Mouse (Mus musculus): ENCODE measurements at regions not wholly inside any gene's neighbourhood (a gene's known extent, or its start where the extent isn't known, plus 50 kb on each side); places are given as distances from the start of the nearest gene placed in this dataset.

DNA sequence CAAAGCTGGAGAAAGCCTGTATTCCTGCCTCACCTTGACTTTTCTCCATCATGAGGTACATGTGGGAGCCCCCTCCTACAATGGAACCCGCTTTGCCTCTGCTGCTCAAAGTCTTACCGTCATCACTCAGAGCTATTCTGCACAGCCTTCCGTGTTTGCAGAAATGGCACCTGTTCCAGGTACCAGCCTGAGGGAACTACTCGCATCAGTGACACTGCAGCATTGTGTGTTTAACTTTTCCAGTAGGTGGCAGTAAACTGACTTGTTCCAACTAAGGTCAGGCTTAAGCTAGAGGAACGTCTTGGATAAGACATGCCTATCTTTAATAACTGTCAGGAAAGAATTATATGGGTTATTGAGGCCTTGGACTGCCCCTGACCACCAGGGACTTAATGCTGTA is 71.4 kb downstream of the Fam173b start:
- DNase-seq (ENCODE audit: low read depth, low spot score): peak; percentile 14

DNA sequence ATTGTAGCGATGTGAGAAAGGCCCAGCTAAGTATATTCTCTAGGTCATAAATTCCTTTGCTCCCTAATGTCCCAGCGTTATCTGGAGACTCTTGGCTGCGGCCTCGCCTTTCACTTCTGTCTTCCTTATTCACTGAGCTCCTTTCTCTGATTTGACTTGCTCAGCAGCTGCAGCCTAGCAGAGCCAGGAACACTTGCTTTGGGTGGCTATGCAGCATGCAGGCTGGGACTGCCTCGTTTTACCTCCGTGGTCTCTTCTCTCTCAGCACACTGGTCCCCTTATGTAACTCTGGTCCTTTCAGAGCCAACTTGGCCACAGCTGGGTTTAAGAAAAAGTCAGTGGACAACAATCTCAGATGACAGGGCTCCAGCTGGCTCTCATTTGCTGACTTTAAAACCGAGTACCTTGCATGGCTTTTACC is 75.1 kb downstream of the Fam173b start:
- no peak for DNase-seq (ENCODE audit: low read depth, low spot score)

DNA sequence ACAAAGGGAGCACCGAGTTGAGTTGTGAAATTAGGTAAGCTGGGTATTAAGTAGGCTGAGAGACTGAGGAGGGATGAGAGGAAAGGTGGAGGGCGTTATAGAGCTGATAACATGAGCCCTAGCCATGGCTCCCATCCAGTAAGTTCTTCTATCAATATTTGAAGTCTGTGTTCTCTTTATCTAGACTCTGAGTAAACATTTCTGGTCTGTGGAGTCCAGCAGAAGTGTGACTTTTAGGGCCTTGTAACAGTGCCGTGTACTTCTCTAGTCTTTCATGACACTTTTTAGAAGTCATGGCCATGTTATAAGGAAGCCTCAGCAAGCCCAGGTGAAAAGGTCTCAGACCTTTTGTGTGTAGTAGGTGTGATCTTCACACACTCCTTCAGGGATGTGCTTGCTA is 91.5 kb downstream of the Fam173b start:
- no peak for DNase-seq (ENCODE audit: low read depth, low spot score)

DNA sequence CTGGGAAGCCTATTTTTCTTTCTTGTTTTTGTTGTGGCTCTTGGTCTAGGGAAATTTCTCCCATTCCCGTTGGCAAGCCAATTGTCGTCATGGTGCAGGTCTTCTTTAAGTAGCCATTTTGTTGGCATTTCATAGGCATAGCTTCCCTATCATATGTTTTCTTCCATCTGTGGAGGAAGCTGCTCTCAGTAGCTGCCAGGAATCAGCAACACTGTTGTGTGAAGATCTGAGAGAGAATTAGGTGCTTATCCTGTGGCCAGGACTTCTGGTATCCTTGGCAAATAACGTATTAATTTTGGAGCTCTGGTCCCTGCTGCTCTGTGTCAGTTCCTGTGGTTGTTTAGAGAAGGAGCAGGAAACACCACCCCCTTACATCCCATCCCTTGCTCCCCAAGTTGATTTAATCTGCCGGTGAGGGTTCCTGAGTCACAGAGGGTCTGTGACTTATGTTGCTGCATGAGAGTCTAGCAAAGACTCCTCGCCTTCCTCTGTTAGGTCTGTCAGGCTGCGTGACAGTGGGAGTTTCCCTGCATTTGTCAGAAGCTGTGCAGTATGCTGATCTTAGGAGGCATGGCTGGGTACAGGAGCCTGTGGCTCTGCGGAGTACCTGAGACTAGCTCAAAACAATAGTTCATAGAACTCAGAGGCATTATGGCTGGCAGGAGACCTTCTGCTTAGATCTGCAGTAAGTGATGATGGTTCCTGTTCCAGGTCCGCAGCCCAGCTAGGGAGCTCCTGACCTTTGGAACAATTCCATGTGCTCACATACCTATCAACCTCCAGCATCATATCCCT is 93.4 kb downstream of the Fam173b start:
- no peak for DNase-seq (ENCODE audit: low read depth, low spot score)

DNA sequence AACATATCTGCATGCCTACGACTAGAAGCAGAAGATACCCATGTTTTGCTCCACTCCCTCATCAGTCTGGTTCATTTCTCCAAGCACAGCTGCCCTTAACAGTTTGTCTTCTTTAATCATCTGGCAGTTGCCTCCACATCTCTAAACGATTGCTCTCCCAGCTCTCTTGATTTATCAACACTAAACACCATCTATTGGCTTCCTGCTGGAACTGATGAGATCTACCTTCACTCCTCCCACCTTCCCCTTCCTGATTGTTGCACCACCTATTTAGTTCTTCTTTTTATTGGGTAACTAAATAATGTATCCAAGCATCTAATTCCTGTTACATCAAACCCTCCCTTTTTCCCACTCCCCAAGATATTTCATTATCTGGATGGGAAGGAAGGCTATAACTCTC is 101.7 kb downstream of the Fam173b start:
- no peak for DNase-seq (ENCODE audit: low read depth, low spot score)

GRCm38 (mm10) chr15:31707416-31707815 is 105.8 kb downstream of the Fam173b start:
- DNase-seq (ENCODE audit: low read depth, low spot score): no peak

- no peak for DNase-seq (ENCODE audit: low read depth, low spot score)
Measured at GRCm38 (mm10) chr15:31721019-31721418, 119.4 kb downstream of the Fam173b start.

GRCm38 (mm10) chr15:31722429-31722828 is 120.8 kb downstream of the Fam173b start:
- DNase-seq (ENCODE audit: low read depth, low spot score): no peak

- no peak for DNase-seq (ENCODE audit: low read depth, low spot score)
Measured at GRCm38 (mm10) chr15:31724252-31724651, 122.6 kb downstream of the Fam173b start.

- no peak for DNase-seq (ENCODE audit: low read depth, low spot score)
Measured at GRCm38 (mm10) chr15:31729133-31729532, 127.5 kb downstream of the Fam173b start.

GRCm38 (mm10) chr15:31741686-31742085 is 140.0 kb downstream of the Fam173b start:
- peak; percentile 34 for DNase-seq (ENCODE audit: low read depth, low spot score)

DNA sequence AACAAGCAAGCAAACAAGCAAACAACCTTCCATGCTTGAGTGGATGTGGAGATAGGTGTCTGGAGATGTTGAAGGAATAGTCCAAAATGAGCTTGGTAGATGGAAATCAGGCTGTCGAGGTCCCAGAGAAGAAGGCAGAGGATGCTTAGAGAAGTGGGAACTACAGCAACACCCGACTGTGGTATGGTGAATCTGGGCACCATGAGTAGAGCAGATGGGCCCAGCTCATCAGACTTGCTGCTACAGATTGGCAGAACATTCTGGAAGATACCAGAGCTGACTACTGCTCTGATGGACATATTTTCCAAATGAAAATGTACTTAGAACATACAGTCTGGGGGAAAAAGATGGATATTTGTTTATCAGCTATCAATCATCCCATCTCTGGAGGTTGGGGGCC is 142.9 kb downstream of the Fam173b start:
- no peak for DNase-seq (ENCODE audit: low read depth, low spot score)

DNA sequence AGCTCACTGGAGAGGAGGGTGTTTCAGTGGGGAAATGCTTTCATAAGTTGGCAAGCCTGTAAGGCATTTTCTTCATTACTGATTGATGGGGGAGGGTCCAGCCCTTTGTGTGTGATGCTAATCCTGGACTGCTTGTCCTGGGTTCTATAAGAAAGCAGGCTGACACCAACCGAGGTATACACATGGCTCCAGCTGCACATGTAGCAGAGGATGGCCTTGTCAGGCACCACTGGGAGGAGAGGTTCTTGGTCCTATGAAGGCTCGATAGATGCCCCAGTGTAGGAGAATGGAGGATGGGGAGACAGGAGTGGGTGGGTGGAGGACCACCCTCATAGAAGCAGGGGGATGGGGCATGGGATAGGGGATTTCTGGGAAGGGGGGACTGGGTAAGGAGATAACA is 151.0 kb downstream of the Fam173b start:
- DNase-seq (ENCODE audit: low read depth, low spot score): no peak

- DNase-seq (ENCODE audit: low read depth, low spot score): no peak
Measured at GRCm38 (mm10) chr15:31753578-31754281, 152.1 kb downstream of the Fam173b start.

GRCm38 (mm10) chr15:31768959-31769844 is 167.6 kb downstream of the Fam173b start:
- DNase-seq (ENCODE audit: low read depth, low spot score): no peak

- no peak for DNase-seq (ENCODE audit: low read depth, low spot score)
Measured at GRCm38 (mm10) chr15:31783081-31783480, 181.4 kb downstream of the Fam173b start.

DNA sequence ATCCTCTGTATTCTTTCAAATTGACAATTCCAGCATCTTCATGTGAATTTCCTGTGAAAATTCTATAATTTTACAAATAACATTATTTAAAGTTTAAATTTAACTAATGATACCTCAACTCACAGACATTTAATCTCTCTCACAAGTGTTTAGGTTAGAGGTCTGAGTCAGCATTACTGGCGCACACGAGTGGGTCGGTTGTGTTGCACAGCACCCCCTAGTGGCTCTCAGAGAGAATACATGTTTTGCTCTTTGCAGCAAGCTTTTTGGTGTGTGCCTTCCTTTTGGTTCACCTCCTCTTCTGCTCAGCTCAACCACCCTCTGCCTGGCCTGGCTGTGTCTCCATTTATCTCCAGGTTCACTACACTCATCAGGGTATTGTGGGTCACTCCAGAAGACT is 183.4 kb downstream of the Fam173b start:
- no peak for DNase-seq (ENCODE audit: low read depth, low spot score)

GRCm38 (mm10) chr15:31798863-31799262 is 197.2 kb downstream of the Fam173b start:
- DNase-seq (ENCODE audit: low read depth, low spot score): no peak

DNA sequence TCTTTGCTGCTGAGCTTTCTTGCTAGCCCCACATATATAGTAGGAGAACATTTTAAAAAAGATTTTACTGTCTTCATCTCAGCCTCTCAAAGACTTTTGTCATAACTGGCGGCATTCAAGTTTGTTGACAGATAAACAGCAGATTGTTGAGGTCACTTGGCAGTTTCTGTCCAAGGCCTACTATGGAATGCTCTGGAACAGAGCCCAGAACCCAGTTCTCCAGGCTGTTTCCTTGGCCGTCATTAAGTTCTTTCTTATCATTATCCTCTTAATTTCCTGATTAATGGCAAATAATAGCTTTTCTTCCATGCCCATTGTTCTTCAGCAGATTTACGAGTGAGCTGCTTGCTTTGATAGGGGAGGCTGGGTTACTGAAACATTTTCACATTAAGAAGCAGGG is 203.9 kb downstream of the Fam173b start:
- DNase-seq (ENCODE audit: low read depth, low spot score): no peak

DNA sequence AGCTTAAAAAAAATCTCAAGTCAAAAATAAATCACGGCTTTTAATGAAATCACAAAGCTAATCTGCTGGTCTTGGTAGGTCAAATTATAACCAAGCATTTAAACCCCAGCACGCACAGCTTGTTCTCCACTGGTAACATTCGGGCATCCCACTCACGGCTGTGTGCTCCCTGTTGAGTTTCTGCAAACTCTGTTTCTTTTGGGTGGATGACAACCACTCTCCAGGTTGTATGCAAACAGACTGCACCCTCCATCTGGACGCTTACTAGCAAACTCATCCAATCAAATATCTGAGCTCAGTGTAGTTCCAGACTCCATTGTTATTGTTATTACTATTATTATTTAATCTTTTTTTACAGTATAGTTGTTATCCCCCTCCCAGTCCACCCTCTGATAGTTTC is 213.9 kb downstream of the Fam173b start:
- DNase-seq (ENCODE audit: low read depth, low spot score): no peak

DNA sequence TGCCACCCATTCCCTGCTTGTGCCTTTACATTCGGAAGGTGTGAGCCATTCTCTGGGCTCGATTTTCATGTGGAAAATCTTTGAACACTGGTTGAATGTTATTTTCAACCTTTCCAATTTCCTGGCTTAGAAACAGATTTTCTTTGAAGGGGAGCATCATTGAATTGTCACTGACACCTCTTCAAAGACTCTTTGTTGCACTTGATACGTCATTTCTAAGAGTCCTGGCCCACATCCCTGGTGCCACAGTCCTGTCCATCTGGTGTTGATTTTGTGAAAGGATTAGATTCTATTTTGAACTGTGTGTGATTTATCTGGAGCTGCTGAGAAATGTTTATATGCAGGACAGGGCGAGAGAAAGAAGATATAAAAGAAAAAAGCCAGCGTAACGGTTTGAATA is 217.6 kb downstream of the Fam173b start:
- DNase-seq (ENCODE audit: low read depth, low spot score): peak; percentile 1

DNA sequence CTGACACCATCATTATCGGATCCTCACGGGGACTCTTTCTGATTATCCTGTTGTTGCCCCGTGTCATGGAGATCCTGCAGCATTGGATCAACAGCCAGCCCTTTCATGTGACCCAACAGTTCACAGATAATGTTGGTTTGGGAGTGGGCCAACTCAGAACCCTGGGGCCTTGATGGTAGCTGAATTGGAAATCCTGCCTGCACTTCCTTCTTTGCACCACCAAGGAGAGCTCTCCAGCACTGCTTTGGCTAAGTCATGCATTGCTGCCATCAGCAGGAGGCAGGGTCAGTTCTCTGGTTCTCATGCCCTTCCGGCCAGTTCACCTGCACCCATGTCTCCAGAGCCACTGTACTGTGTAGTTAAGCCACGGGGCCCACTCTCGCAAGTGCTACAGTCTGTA is 225.6 kb downstream of the Fam173b start:
- no peak for DNase-seq (ENCODE audit: low read depth, low spot score)
